Mouse (Mus musculus) left cerebral cortex, postnatal 36 days (tissue): ENCODE measurements around the gene Tceal3. TPM values are rescaled to one million over a fixed set of nuclear protein-coding genes. Genes with fewer than 3 reads are reported as not detected.
"Not testable (repeated sequence)": the region's sequence is repeated elsewhere in the genome, so short reads cannot be mapped to it uniquely, and the experiment has no call there.

Experiments
- DNase-seq, 2 experiments: peaks; one replicate each; pipeline ENCODE4 v3.0.0; 2021 to 2022; ENCODE audit warnings: low spot score in 2 of 2, mixed read lengths in 1 of 2
- intact Hi-C: fragments of 180-260 bp; cut with DNase I; formaldehyde crosslinking; loops from one replicate; pipeline ENCODE4 v1.15.1; 2025
- total RNA-seq, 2 experiments: library from RNA; stranded (reverse); gene quantifications; 2 replicates each; pipeline ENCODE4 v1.2.3; 2021

Gene Tceal3
- total RNA-seq, 2 experiments from 2014 or later, result 151 to 173 TPM

- DNase-seq, intact Hi-C loops: not testable (repeated sequence)
Measured at GRCm38 (mm10) chrX:136691606-136692293, 101.1 kb downstream of the Tceal3 start.

GRCm38 (mm10) chrX:136692294-136692675, 101.6 kb downstream of the Tceal3 start:
- DNase-seq, result no peak
- intact Hi-C loops, result no loop called here

GRCm38 (mm10) chrX:136693196-136693595, 102.6 kb downstream of the Tceal3 start:
- no peak for DNase-seq
- intact Hi-C loops, result no loop called here

- intact Hi-C loops, result no loop called here
- DNase-seq, result peak; percentile 52 to 62
Measured at GRCm38 (mm10) chrX:136707446-136708167, 117.0 kb downstream of the Tceal3 start, which contains the start of gene Tceal1. Gene Tceal1 (plus strand): TSS chrX:136707982.

DNA sequence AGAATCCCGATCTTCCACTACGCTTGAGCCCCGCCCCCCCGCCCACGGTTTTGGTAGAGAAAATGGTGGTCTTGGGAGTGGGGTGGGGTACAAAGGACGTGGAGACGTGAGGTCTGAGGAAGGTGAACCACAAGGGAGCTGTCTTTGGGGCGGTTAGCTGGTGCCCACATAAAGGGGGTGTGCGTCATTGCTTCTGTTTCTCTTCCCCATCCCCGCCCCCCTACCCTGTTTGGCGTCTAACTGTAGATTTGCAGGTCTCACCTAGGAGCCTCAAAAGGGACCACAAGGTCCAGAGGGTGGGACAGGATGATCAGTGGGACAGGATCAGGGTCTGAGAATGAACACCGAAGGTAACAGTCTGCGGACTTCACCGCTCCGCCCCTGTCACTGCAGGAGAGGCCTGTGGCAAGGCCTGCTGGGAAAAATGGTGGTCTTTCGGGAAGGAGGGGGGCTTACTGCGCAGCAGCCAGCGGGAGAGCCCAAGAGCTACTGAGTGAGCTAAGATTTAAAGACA, 117.6 kb downstream of the Tceal3 start:
- peak; percentile 36 to 42 for DNase-seq
- intact Hi-C loops, result no loop called here

- intact Hi-C loops, result no loop called here
- no peak for DNase-seq
Measured at GRCm38 (mm10) chrX:136708782-136709181, 118.1 kb downstream of the Tceal3 start.

- intact Hi-C loops, DNase-seq: not testable (repeated sequence)
Measured at GRCm38 (mm10) chrX:136714742-136715474, 124.3 kb downstream of the Tceal3 start.

Other genes with a start within 250 kb of the Tceal3 start
- gene Kir3dl1, start 72.8 kb upstream of the Tceal3 start, total RNA-seq, result not detected
- under 1 TPM in 1 of 2 experiments, not detected in 1; 0.23 TPM for gene Kir3dl2, start 46.8 kb upstream of the Tceal3 start, total RNA-seq
- 10 to 100 TPM; 13.7 to 14.8 TPM for gene Tceal1, start 117.1 kb downstream of the Tceal3 start, total RNA-seq
- gene Morf4l2, start 152.8 kb downstream of the Tceal3 start, total RNA-seq, result 100 to 1,000 TPM; 322 to 343 TPM
- not detected for gene Glra4, start 189.3 kb downstream of the Tceal3 start, total RNA-seq
- 1,000 to 10,000 TPM in 1 of 2 experiments, 100 to 1,000 TPM in 1; 788 to 1,170 TPM for gene Plp1, start 231.8 kb downstream of the Tceal3 start, total RNA-seq